Mouse (Mus musculus) macrophage (primary cell): ENCODE measurements around the gene Cap2. TPM values are rescaled to one million over a fixed set of nuclear protein-coding genes. Genes with fewer than 3 reads are reported as not detected.

Experiments used
- H3K27ac ChIP-seq: fragments of 350-480 bp; formaldehyde crosslinking; 2 replicates; pipeline ENCODE4 v1.9.0; 2021
- H3K36me3 ChIP-seq: fragments of 350-480 bp; formaldehyde crosslinking; 2 replicates; pipeline ENCODE4 v1.9.0; 2021; ENCODE audit errors: inconsistent target
- H3K4me3 ChIP-seq: fragments of 350-480 bp; formaldehyde crosslinking; 2 replicates; pipeline ENCODE4 v1.9.0; 2021; ENCODE audit errors: inconsistent target
- H3K79me2 ChIP-seq: fragments of 350-480 bp; formaldehyde crosslinking; 2 replicates; pipeline ENCODE4 v1.9.0; 2021; ENCODE audit errors: inconsistent target
- WGBS: methylation state at CpG from one replicate; pipeline ENCODE4 v1.1.7; 2026; ENCODE audit warnings: inconsistent platforms; ENCODE audit not compliant: missing documents; 5-methylcytosine and 5-hydroxymethylcytosine counted together
- polyA plus RNA-seq: library from polyadenylated mRNA; stranded (reverse); fragments of 250-400 nt; gene quantifications from 3 replicates; pipeline ENCODE4 v1.2.4, GENCODE M21; 2018; ENCODE audit warnings: inconsistent platforms

Gene Cap2
- polyA plus RNA-seq, 1 experiment from 2014 or later, result 0.07 TPM

GRCm38 (mm10) chr13:46695296-46695908, 193.8 kb downstream of the Cap2 start:
- H3K36me3 ChIP-seq, result peaks cover 37% of the 10 kb centered on the region
- peaks cover 43% of the 10 kb centered on the region for H3K79me2 ChIP-seq
- no peak overlapping the region for H3K4me3 ChIP-seq
- no peak overlapping the region for H3K27ac ChIP-seq
- 83% methylated on average over 1 of the region's 1 CpGs for WGBS

GRCm38 (mm10) chr13:46695932-46696331, 194.3 kb downstream of the Cap2 start:
- Histone ChIP-seq H3K79me2 (peaks cover 37% of the 10 kb centered on the region), H3K36me3 (peaks cover 32% of the 10 kb centered on the region), H3K27ac (no peak overlapping the region), H3K4me3 (no peak overlapping the region)
- WGBS, result 100% methylated on average over 1 of the region's 1 CpGs

GRCm38 (mm10) chr13:46696788-46697187, 195.1 kb downstream of the Cap2 start:
- 88% methylated on average over 2 of the region's 2 CpGs for WGBS
- H3K27ac ChIP-seq, result no peak overlapping the region
- H3K36me3 ChIP-seq, result peaks cover 28% of the 10 kb centered on the region
- H3K79me2 ChIP-seq, result peaks cover 29% of the 10 kb centered on the region
- H3K4me3 ChIP-seq, result no peak overlapping the region

GRCm38 (mm10) chr13:46699372-46699771, 197.7 kb downstream of the Cap2 start:
- H3K36me3 ChIP-seq, result peaks cover 20% of the 10 kb centered on the region
- H3K4me3 ChIP-seq, result no peak overlapping the region
- 100% methylated on average over 1 of the region's 1 CpGs for WGBS
- H3K27ac ChIP-seq, result no peak overlapping the region
- peaks cover 20% of the 10 kb centered on the region; the same call in 1 of the 2 replicates for H3K79me2 ChIP-seq

Other genes starting within 250 kb of the Cap2 start
- gene Stmnd1, start 228.1 kb upstream of the Cap2 start, polyA plus RNA-seq, result not detected in 3 replicates
- not detected in 3 replicates for gene Rbm24, start 83.4 kb upstream of the Cap2 start, polyA plus RNA-seq
- 9.5 to 11.2 TPM (median 10.2 TPM) in 3 replicates for gene Fam8a1, start 167.7 kb downstream of the Cap2 start, polyA plus RNA-seq
- gene Nup153, start 226.1 kb downstream of the Cap2 start, polyA plus RNA-seq, result 21.1 to 39.4 TPM (median 30.8 TPM) in 3 replicates